Mouse (Mus musculus) adrenal gland, postnatal 14 days (tissue): ENCODE measurements around the gene Capn8. TPM values are rescaled to one million over a fixed set of nuclear protein-coding genes. Genes with fewer than 3 reads are reported as not detected.
"Not testable (repeated sequence)": the region's sequence is repeated elsewhere in the genome, so short reads cannot be mapped to it uniquely, and the experiment has no call there.

ENCODE experiments used
- DNase-seq: peaks from one replicate; pipeline ENCODE4 v3.0.0; 2021; ENCODE audit warnings: mixed read lengths
- total RNA-seq: library from RNA; stranded (reverse); gene quantifications from 2 replicates; pipeline ENCODE4 v1.2.3, GENCODE M21; 2021

Capn8 gene
- total RNA-seq, 1 experiment from 2014 or later = 0.15 TPM

DNA sequence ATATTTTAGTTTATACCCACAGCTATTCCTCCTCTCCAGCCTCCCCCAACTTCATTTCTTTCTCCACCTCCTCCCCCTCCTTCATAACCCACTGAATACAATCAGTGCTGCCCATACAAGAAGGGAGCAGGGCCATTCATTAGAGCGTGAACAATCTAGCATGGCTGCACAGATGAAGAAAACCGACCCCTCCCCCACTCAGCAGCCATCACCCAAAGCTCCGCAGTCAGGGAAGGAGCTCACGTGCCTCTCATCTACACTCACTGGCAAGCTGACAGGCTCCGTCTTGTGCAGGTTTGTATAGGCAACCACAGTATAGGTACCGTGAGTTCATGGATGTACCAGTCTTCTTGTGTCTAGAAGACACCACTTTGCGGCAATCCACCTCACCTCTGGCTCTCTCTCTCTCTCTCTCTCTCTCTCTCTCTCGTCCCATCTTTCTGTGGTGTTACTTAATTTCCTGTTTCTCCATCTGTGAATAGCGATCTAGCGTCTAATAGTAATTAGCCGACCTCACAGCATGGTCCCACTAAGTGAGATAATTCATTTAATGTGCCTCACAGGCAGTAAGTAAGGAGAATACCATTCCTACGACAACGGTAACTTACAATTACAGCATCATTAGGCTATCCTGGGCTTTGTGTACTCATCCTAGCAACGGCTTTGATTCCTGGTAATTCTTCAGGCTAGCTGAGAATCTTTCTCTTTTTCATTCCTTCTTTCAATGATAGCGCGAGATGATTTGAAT, 53.6 kb downstream of the Capn8 start:
- no peak for DNase-seq

DNA sequence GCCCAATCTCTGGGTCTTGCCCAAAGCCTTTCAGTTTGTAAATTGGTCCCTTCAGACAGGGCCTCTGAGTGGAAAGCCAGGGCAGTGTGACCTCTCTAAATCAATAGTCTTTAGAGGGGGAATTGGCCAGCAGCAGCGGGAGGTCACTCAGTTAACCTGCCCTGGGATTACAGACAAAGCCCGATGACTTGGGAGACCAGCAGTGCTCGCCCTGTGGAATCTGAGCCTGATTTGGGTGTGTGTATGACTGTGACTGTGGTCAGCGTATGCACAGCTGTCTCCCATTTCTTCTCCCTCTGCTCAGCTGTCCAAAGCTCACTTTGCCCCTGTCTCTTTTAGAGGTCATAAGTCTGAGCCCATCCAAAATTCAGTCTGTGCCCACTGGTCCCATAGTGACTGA, 55.7 kb downstream of the Capn8 start:
- no peak for DNase-seq

DNA sequence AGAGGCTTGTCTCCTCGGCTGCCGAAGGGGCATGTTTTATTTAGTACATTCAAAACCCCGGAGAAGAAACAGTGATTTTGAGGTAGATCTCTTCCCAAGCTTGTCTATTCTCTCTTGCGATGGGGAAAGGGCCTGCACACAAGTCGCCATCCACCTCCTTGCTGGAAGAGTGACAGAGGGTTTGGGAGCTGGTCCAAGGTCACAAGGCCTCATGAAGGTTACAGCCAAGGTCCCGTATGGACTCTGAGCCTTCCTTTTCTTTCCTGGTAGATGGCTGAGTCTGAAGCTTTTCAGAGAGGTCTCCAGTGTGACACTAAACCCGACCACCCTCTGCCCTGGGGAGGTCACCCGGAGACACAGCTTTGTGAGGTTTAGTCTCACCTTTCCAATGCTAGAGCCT, 56.4 kb downstream of the Capn8 start:
- no peak for DNase-seq

DNA sequence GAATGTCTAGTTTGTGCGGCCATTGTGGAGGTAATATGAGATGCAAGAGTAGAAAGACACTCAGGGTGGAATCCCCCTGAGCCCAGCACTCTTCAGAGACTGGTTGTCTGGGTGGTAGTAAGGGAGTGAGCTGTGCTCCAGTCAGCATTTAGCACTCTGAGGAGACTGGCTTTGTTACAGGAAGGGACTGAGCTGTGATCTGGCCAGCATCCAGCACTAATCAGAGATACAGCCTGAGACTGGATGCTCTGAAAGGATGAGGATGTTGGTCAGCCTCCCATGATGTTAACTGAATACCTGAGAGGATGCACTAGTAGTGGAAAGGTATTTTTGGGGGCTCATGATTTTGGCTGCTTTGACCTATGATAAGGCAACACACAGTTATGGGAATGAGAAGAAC, 61.4 kb downstream of the Capn8 start:
- DNase-seq = no peak

DNA sequence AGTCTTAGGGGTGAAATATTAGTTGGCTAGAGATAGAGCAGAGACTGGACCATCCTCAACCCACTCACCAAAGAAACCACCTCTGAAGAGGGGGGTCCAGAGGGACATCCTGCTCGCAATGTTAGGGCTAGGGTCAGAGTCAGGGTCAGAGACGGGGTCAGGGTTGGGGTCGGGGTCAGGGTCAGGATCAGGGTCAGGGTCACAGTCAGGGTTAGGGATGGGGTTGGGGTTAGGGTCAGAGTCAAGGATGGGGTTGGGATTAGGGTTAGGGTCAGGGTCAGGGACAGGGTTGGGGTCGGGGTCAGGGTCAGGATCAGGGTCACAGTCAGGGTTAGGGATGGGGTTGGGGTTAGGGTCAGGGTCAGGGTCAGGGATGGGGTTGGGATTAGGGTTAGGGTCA, 64.4 kb downstream of the Capn8 start:
- no peak for DNase-seq

DNA sequence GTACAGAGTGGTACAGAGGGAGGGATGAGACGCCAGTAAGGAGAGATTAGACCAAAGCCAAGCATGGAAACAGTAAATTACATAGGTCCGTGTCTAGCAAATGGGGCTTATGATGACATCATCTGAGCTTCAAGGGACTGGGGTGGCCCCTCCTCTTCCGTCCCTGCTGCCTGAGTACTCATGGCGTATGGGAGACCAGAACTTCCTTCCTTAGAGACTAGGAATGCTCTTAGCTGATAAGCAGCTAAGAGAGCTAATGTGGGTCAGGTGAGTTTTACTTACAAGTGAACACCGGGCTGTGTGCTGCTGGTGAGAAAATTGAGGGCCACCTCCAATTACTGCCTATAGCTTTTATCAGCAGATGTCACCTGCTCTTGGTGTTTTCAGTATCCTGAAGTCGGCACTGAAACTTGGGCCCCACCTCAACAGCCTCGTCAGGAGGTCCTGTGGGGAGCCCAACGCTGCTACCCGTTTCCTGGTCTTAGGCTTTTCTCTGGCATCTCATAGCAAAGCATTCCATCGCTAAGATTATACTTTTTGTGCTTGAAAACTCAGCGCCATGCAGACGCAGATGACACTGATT, 69.0 kb downstream of the Capn8 start:
- DNase-seq = no peak

DNA sequence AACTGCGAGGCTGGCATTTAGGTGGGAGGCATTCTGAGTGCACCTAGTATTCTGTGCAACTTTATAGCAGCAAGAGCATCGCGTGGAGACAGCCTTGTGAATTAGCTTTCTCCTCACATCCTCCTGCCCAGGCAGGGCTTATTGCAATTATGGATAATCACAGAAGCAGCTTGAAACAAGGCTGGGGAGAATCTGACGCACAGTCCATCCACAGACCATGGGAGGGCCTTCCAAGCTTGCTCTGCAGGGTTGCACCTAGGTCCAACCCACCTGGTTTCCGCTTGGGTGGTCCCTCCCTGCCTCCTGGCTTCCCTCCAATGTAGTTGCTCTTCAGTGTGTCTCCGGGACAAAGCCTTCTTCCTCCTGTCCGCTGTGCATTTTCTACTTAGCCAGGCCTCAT, 74.2 kb downstream of the Capn8 start:
- no peak for DNase-seq

DNA sequence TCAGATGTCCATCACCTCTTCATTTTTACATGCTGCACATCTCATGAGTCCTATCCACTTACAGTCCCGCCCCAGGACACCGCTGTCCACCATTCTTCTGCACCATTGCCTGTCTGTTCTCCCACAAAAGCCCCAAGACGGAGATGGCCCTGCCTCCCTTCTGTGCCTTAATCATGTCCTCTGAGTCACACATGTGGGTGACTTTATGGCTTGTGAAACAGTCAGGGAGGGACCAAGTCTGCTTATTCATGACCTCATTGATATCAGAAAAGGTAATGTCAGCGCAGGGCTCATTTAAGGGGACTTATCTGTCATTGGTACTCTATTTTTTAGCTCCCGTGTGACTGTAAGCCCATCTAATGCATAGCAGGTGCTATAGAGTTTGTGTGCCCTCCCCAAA, 74.6 kb downstream of the Capn8 start:
- no peak for DNase-seq

DNA sequence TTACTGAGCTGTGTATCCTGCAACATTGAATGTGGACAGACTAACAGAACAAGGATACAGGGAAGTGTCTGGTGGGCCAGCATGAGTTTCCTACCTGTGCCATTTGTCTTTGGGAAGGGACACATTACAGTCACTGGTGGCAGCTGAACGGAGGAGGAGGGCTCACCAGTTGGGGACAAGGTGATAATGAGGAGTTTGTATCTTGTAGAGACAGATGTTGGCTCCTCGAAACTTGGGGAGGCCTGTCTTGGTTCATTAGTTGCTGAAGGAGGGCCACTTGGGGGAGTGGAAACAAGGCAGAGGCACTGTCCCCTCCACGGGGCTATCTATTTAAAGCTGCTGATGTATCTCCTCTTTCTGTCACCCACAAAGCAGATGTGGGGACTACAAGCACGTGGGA, 75.3 kb downstream of the Capn8 start:
- DNase-seq = no peak

DNA sequence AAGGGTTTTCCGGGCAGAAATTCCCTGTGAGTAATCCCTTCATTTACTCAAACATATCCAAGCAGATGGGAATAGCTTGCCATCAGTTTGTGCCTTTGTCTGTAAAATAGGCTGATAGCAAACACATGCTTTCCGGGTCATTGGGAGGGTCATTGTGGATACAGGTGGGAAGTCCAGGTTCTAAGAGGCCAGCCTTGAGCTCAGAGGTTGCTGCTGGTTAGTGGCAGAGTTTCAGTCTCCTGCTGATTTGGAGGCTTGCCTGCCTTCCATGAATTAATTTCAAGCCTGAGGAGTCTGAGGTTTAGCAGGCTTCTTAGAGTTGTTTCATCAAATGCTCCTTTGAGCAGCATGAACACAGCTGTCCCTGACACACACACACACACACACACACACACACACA, 78.0 kb downstream of the Capn8 start:
- DNase-seq = no peak

DNA sequence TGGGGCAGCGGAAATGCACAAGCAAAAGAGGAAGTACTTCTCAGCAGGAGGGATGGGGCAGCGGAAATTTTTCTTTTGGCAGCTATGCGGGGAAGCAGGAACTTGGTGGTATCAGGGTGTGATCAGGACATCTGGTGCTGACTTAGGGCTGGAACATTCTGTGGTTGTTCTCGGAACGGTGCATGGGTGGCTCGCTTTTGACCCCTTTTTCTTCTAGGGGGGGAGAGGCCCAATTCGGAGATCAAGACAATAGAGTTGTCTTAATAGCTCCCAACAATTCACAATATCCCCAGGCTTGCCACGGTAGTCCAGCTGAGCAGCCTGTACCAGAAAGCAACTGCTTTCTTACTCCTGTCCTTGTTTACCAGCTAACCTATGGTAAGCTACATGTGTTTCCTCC, 79.6 kb downstream of the Capn8 start:
- not testable (repeated sequence) for DNase-seq

DNA sequence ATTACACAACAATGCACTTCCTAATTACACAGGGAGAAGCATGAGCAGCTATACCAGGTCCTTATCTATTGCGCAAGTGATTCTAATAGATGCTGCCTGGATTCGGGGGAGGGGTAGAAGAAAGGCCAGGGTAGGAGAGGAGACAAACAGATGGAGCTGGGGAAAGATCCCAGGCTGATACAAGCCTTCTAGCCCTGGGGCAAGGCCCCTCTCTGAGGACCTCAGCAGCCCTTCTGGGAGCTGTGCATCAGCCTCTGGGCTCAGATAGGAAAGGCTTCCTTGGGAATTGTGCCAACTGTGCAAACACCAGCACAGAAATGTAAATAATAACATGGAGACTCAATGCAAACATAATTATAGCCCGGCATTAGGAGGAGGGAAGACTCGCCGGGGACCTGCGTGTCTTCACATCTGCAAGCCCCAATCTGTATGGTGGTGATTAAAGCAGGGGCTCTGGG, 80.4 kb downstream of the Capn8 start:
- no peak for DNase-seq

DNA sequence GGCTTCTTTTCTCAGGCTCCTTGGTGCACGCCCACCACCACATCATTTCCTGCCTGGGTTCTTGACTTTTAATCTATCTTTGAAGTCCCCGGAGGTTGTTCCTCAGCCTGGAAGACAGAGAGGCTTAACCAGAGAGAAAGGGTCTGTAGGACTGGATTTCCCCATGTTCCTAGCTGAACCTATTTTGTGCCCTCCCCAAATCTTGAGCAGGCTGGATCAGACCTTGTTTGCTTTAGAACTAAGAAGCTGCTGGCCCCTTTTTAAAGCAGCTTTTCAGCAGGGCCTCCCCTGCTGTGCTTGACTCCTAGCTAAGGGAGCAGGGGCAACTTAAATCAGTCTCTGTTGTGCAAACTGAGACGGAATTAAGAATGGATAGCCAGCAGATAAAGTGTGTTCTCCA, 82.0 kb downstream of the Capn8 start:
- no peak for DNase-seq

DNA sequence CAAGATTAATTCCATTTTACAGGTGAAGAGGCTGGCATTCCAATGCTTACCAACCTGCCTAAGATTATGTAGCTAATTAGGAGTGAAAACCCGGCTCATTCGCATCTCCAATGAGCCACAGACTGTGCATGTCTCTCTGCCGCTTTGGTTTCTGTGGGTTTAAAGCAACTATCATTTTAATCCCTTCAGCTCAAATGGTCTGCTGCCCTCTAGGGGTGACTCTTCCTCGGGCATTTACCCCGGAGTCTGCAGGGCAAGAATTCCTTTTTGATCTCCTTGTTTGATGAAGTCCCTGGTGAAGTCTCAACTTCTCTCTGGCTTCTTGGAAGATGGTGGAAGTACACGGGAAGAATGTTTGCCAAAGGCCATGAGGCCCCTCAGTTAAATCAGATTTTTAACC, 93.0 kb downstream of the Capn8 start:
- DNase-seq = peak; percentile 82

DNA sequence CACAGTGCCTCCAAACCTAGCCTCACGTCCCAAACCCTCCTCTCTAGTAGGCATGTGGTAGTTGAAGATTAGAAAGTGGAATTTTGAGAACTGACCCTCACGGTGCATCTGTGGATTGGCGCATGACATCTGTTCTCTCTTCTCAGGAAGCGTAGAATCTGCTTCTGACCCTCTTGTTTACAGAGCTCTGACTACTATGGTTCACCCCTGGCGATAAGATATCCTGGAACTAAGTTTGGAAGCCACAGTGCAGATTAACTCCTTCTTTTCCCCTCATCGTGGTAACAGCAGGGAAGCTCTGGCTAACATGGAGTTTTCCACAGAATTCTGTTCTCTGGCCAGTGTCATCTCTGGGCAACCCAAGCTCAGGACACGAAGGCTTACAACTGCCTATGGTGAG, 95.6 kb downstream of the Capn8 start:
- DNase-seq = no peak

DNA sequence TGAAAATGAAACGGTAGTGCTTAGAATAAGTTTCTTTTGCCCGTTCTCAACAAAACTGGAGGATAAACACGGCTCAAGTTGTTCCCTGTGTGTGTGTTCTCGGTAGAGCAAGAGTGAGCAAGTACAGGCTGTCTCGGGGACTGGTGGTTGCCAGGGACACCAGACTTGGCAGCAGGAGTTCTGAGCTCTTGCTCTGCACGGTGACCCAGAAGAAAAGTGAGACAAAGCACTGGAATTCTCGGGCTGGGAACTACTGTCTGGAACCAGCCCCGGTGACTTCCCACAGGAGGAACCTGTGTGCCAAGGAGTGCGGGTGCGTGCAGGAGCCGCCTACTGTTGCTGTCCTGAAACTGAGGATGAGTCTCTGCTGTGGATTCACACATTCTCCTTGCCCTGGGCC, 98.9 kb downstream of the Capn8 start:
- DNase-seq = peak; percentile 58

DNA sequence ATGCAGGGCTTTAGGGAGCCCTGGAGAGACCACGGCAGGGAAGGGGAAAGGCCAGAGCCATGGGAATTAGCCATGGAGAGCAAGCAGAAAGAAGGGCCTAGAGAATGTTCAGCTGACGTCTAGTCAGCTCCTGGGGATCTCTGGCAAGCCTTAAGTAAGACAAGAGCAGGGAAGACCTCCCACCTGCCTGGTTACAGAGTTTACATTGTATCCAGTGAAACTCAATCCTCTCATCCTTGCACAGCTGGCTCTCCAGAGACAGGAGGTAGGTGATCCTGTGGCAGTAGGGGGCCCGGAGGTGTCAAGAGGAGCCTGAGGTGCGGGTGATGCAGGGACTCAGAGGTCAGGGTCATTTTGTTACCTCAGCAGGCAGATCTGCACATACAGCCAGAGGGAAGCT, 100.0 kb downstream of the Capn8 start:
- DNase-seq = no peak

DNA sequence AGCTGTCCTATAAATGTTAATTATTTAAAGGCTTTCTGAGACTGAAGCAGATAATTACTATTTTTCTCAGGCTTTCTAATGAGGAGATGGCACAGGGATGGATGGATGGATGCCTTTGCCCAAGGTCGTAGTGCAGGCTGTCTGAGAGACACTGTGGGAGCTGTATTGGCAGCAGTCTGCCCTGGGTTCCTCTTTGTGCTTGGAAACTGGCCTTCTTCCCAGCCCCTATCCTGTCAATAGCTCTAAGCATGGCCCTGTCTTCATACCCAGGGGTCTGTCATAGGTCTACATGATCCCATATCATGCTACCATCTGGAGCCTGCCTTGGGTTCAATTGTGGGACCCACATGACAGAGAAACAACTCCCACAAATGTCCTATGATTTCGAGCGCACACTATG, 102.5 kb downstream of the Capn8 start:
- no peak for DNase-seq

DNA sequence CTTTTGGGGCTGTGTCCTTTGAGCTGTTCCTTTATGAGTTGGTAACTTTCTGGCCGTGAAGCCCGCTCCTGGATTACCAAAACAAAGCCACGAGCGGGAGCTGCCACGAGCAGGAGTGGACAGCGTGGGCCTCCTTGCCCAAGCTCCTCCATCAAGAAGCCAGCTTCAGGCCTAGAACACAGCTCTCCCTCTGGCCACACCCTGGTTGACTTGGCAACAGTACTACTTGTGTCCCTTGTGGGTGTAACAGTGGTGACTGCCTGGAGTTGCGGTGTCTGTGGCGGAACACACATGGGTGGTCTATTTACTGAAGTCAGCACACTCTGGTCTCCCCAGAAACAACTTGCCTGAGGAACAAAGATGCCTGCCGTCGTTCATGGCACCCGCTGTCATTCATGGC, 104.9 kb downstream of the Capn8 start:
- no peak for DNase-seq

DNA sequence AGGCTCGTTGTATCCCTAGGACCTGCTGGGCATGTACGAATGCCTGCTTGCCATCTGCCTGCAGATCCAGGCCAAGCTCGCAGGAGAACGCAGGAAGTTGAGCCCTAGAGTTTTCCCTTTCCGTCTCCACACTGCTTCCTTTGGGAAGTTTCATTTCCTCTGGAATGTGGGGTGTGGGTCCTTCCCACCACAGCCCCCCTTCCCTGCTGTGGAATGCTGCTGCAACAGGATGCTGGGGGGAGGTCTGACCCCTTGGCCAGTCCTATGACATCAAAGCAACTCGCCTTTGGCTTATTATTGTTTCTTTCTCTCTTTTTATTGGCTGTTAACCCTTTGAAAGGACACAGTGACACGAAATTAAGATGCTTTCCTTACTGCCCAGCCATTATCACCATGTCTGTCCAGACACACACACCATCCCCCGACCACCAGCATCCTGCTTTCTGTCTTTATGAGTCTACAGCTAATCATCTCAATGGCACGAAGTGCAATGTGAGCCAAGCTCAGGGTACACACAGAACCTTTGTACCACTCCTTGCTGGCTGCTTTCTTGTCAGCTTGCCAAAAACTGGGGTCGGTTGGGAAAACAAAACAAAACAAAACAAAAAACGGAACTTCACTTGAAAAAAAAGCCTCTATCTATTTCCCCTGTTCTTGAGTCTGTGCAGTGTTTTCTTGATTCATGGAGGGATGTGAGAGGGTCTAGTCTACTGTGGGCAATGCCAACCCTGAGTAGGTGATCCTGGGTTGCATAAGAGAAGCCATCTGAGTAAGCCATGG, 105.9 kb downstream of the Capn8 start:
- peak; percentile 22 for DNase-seq

DNA sequence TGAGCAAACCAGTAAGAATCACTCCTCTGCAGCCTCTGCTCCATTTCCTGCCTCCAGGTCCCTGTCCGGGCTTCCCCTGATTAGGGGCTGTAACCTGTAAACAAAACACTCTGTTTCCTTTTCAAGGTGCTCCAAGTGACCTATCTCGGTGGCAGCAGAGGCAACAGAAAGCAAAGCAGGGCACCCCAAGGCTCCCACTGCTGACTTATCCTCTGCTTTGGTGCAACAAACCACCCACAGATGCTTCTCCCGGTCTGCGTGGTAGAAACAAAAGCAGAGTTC, 106.5 kb downstream of the Capn8 start:
- DNase-seq = no peak

DNA sequence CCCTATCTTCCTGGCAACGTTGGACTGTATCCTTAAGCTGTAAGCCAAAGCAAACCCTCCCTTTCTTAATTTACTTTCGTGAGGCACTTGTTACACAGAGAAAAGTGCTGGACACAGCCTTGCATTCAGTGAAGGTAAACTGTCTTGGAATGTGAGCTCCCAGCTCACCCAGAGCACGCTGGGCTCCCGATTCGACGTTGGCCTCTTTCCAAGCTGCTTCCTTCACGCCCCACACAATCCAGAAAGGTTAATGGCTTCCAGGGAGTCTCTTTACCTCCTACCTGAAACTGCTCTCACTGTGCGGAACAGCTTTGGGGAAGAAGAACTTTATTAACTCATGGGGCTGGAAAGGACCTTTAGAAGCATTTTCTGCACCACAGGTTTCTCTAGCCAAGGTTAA, 110.5 kb downstream of the Capn8 start:
- no peak for DNase-seq

DNA sequence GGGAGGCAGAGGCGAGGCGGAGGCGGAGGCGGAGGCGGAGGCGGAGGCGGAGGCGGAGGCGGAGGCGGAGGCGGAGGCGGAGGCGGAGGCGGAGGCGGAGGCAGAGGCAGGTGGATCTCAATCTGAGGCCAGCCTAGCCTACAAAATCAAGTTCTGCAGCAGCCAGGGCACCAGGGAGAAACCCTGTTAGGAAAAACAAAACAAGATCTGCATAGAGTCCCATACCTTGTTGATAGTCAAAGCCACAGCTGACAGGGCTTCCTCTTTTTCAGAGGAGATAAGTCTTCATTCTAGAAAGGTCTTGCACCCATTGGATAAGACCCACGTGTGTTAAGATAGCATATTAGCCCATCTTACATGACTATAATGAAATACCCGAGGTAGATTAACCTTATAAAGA, 113.3 kb downstream of the Capn8 start:
- DNase-seq = no peak

DNA sequence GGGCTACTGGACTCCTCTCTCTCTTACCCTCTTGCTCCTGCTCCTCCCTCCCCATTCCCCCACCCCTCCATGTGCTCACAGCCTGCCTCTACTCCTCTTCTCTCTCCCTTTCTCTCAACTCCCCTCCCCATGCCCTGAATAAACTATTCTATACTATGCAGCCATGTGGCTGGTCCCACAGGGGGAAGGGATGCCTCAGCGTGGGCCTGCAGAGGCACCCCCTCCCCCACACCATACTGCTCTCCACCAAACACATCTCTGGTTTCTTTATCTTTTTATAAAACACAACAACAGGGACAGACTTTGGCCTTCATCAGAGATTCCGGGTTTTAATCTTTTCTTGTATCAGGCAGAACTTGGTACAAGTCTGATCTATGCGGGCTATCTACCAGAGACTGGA, 114.4 kb downstream of the Capn8 start:
- DNase-seq = no peak
